Mouse (Mus musculus) megakaryocyte-erythroid progenitor cell, adult 5-6 weeks (primary cell): ENCODE results near the gene Scp2. TPM values are rescaled to one million over a fixed set of nuclear protein-coding genes. Genes with fewer than 3 reads are reported as not detected.

Experiments used
- total RNA-seq, 2 experiments: library from RNA; stranded (forward) in 1 of 2; stranded (reverse) in 1 of 2; fragments of 200-1000, 215-1000 nt in 1 of 2; fragments of >200 nt in 1 of 2; fragmentation: Nextera tagmentation in 1 of 2; gene quantifications; 2 replicates each; pipeline ENCODE4 v1.2.3; 2014 to 2017

Scp2 gene
- total RNA-seq, 2 experiments from 2014 or later, result 129 to 203 TPM

Other genes with a start within 250 kb of the Scp2 start
- 48.6 and 51.8 TPM in 2 replicates for gene Cpt2, start 221.4 kb downstream of the Scp2 start, total RNA-seq (2014; fragmentation: Nextera tagmentation)
- gene Cpt2, start 221.4 kb downstream of the Scp2 start, total RNA-seq (2017), result 25.6 and 44.4 TPM in 2 replicates
- not detected in 2 replicates for gene Slc1a7, start 176.7 kb downstream of the Scp2 start, total RNA-seq (2014; fragmentation: Nextera tagmentation)
- not detected in 2 replicates for gene Slc1a7, start 176.7 kb downstream of the Scp2 start, total RNA-seq (2017)
- gene Podn, start 48.6 kb downstream of the Scp2 start, total RNA-seq (2014; fragmentation: Nextera tagmentation), result 1.4 TPM in 1 of 2 replicates, not detected in the other
- 1.2 TPM in 1 of 2 replicates, not detected in the other for gene Podn, start 48.6 kb downstream of the Scp2 start, total RNA-seq (2017)
- 0.39 TPM in 1 of 2 replicates, not detected in the other for gene Echdc2, start 20.4 kb upstream of the Scp2 start, total RNA-seq (2014; fragmentation: Nextera tagmentation)
- not detected in 2 replicates for gene Echdc2, start 20.4 kb upstream of the Scp2 start, total RNA-seq (2017)
- gene Zyg11a, start 73.0 kb upstream of the Scp2 start, total RNA-seq (2014; fragmentation: Nextera tagmentation), result not detected in 2 replicates
- gene Zyg11a, start 73.0 kb upstream of the Scp2 start, total RNA-seq (2017), result not detected in 2 replicates
- gene Zyg11b, start 156.1 kb upstream of the Scp2 start, total RNA-seq (2014; fragmentation: Nextera tagmentation), result 8.8 and 11.3 TPM in 2 replicates
- 12.5 and 17.6 TPM in 2 replicates for gene Zyg11b, start 156.1 kb upstream of the Scp2 start, total RNA-seq (2017)
- gene Coa7, start 183.1 kb upstream of the Scp2 start, total RNA-seq (2014; fragmentation: Nextera tagmentation), result 12.8 and 27.1 TPM in 2 replicates
- 5.9 and 16.1 TPM in 2 replicates for gene Coa7, start 183.1 kb upstream of the Scp2 start, total RNA-seq (2017)
- gene Shisal2a, start 238.4 kb upstream of the Scp2 start, total RNA-seq (2014; fragmentation: Nextera tagmentation), result not detected in 2 replicates
- gene Shisal2a, start 238.4 kb upstream of the Scp2 start, total RNA-seq (2017), result not detected in 2 replicates